Comparison of ENCODE assay signal across 9 mouse cellular contexts in the genomic region with DNA sequence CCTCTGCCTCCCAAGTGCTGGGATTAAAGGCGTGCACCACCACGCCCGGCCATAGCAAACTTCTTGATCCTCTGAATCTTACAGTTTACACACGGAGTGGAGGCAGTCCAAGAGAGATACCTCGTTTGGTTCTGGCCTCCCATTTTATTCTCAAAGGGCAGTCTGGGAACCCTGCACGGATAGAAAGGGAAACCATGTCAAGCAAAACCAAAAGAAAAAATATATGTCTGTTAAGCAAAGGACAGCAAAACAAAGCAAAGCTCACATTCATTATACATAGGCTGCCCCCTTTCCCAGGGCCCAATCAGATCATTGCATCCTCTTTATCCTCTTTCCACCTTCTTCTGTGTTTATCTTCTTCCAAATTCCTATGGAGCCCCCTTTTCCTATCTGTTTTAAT. TPM values are rescaled to one million over a fixed set of nuclear protein-coding genes. Genes with fewer than 3 reads are reported as not detected.
DNase-seq lines count a peak whose midpoint lies in the region; ATAC-seq and TF ChIP-seq lines count a peak whose summit lies in the region.
"Had no signal": no experiment of that assay in that cellular context is flagged by ENCODE, and none has a peak within 500 bp of the region (broad histone marks: within the 10 kb centered on the region; RNA-seq: fewer than 3 reads in every experiment).

No protein-coding gene starts in this region.

- no peak for TF ChIP-seq CTCF in lung, postnatal 0 days (IDR thresholded peaks at IDR 0.05)

- ATAC-seq in lung, postnatal 0 days = no peak

- no peaks in the 10 kb centered on the region for H3K9me3 ChIP-seq in lung, postnatal 0 days (ENCODE audit: low read length)
- H3K9me3 ChIP-seq: embryonic facial prominence, embryonic 15.5 days had no signal

- no peak overlapping the region for H3K27ac ChIP-seq in lung, postnatal 0 days (ENCODE audit: low read length)
- H3K27ac ChIP-seq: embryonic facial prominence, embryonic 15.5 days had no signal

- no peaks in the 10 kb centered on the region for H3K27me3 ChIP-seq in lung, postnatal 0 days (replicated peaks; ENCODE audit: insufficient read depth, low read length)
- H3K27me3 ChIP-seq: embryonic facial prominence, embryonic 15.5 days had no signal

- no peaks in the 10 kb centered on the region for H3K4me1 ChIP-seq in lung, postnatal 0 days (ENCODE audit: insufficient read depth, low read depth, low read length)
- H3K4me1 ChIP-seq: embryonic facial prominence, embryonic 15.5 days had no signal

- intact Hi-C loops in heart, postnatal 25 days (cut with DNase I) = no loop called here

- H3K9ac ChIP-seq in lung, postnatal 0 days (replicated peaks; ENCODE audit: low read depth) = no peak overlapping the region
- H3K9ac ChIP-seq: embryonic facial prominence, embryonic 15.5 days had no signal

- no peak overlapping the region for H3K4me3 ChIP-seq in lung, postnatal 0 days (ENCODE audit: low read depth, low read length)
- H3K4me3 ChIP-seq: embryonic facial prominence, embryonic 15.5 days had no signal

- peak; percentile 93 for DNase-seq in heart, adult 11 months
- no peak for DNase-seq in heart, postnatal 25 days (ENCODE audit: low spot score)
- DNase-seq in lung, postnatal 0 days (ENCODE audit: low spot score) = peak; percentile 14
- DNase-seq in lung, postnatal 14 days = no peak
- DNase-seq in R1 (ENCODE audit: low read depth, low spot score) = peak; percentile 76
- DNase-seq in testis, postnatal 14 days (ENCODE audit: low spot score) = peak; percentile 31
- no peak for DNase-seq in lung, adult 18-20 months
- DNase-seq in kidney, adult 18-20 months = no peak

- WGBS in lung, postnatal 0 days = 75% methylated on average over 6 of the region's 6 CpGs

- TF ChIP-seq EP300 in lung, postnatal 0 days (IDR thresholded peaks at IDR 0.05) = no peak

- no peak overlapping the region for H3K4me2 ChIP-seq in lung, postnatal 0 days (replicated peaks; ENCODE audit: low read depth, low read length)
- H3K4me2 ChIP-seq: embryonic facial prominence, embryonic 15.5 days had no signal

- no peaks in the 10 kb centered on the region for H3K36me3 ChIP-seq in lung, postnatal 0 days (ENCODE audit: insufficient read depth, low read length)
- H3K36me3 ChIP-seq: embryonic facial prominence, embryonic 15.5 days had no signal

RNA-seq across cellular contexts. Expression of a gene that starts 27.6 kb away (rescaled TPM):
- total RNA-seq in heart, postnatal 25 days (2021) = 100 to 1,000 TPM; 283 to 313 TPM
- polyA plus RNA-seq in lung, postnatal 0 days (2015; fragmentation: Nextera tagmentation; extraction: Ambion mirVana) = 162 and 163 TPM in 2 replicates

RNA-seq across cellular contexts. Expression of a gene that starts 27.7 kb away (rescaled TPM):
- total RNA-seq in heart, postnatal 25 days (2021) = 10 to 100 TPM; 12.5 to 18.1 TPM
- 6.6 and 7.8 TPM in 2 replicates for polyA plus RNA-seq in lung, postnatal 0 days (2015; fragmentation: Nextera tagmentation; extraction: Ambion mirVana)

Comparison
In these comparisons a context has a peak if more than half of its experiments do, and no peak if none do; other contexts are left out.
1. DNase-seq: peak in heart, adult 11 months (single experiment), lung, postnatal 0 days (single experiment), R1 (single experiment) and testis, postnatal 14 days (single experiment); none in heart, postnatal 25 days (single experiment), lung, postnatal 14 days (single experiment), lung, adult 18-20 months (0 of 2) and kidney, adult 18-20 months (single experiment).